Mouse (Mus musculus): ENCODE measurements around the gene Tmem259.

Tmem259 gene

GRCm38 (mm10) chr10:79947502-79947901 is 36.6 kb downstream of the Tmem259 start:
- in situ Hi-C loops (cut with MboI; ENCODE audit: low pct_unique_long_range_greater_than_20kb in 1 of 2, low sequenced_read_pairs in 2 of 2, unreplicated experiment in 1 of 2): no loop called here

GRCm38 (mm10) chr10:79946752-79947322 is 37.3 kb downstream of the Tmem259 start:
- in situ Hi-C loops (cut with MboI; ENCODE audit: low pct_unique_long_range_greater_than_20kb in 1 of 2, low sequenced_read_pairs in 2 of 2, unreplicated experiment in 1 of 2): no loop called here

DNA sequence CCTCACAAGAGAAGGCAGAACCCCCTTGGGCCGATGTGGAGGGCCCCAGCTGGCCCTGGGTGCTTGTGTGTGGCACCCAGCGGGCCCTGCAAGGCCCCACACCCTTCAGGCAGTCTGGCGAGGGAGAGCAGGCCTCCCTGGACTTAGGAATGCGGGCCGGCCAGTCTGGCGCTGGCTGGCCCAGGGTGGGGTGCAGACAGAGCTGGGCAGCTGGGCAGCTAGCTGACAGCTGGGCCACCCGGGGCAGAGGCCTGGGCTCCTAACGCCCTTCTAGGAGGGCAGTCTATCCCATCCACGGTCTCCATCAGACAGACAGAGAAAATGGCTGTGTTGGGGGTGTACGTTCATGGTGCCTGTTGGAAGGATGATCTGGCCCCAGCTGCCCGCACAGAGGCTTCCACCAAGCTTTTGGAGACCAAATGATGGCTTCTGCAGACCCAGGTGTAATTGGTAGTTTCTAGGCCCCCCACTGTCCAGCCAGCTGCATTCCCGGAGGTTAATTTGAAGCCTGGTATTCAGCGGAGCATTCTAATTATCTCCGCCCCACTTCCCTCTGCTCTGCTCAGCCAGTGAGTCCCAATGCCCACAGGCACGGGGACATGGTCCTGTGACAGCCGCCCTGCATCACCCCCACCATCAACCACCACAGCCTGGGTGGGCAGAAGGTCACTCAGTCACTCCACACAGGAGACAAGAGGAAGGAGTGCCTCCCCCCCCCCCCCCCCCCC is 38.5 kb downstream of the Tmem259 start:
- in situ Hi-C loops (cut with MboI; ENCODE audit: low pct_unique_long_range_greater_than_20kb in 1 of 2, low sequenced_read_pairs in 2 of 2, unreplicated experiment in 1 of 2): no loop called here

DNA sequence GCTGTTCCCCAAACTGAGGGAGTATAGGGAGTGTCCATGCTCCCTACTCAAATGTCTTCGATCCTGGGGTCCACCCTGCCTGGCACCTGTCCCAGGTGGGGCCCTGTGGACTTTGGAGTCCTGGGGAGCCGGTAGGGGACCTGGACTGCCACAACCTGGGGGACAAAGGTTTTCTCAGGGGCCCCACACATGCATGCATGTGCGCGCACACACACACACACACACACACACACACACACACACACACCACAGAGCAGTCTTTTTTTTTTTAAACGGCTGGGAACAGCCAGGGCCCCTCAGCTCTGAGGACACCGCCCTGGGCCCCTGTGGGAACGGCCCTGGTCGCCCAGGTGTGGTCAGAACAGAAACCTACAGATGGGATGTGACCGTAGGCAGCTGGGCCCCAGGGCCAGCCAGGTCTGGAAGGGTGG is 40.6 kb downstream of the Tmem259 start:
- in situ Hi-C loops (cut with MboI; ENCODE audit: low pct_unique_long_range_greater_than_20kb in 1 of 2, low sequenced_read_pairs in 2 of 2, unreplicated experiment in 1 of 2): no loop called here

- in situ Hi-C loops (cut with MboI; ENCODE audit: low pct_unique_long_range_greater_than_20kb in 1 of 2, low sequenced_read_pairs in 2 of 2, unreplicated experiment in 1 of 2): no loop called here
These were observed 41.1 kb downstream of the Tmem259 start for GRCm38 (mm10) chr10:79942988-79943387.

DNA sequence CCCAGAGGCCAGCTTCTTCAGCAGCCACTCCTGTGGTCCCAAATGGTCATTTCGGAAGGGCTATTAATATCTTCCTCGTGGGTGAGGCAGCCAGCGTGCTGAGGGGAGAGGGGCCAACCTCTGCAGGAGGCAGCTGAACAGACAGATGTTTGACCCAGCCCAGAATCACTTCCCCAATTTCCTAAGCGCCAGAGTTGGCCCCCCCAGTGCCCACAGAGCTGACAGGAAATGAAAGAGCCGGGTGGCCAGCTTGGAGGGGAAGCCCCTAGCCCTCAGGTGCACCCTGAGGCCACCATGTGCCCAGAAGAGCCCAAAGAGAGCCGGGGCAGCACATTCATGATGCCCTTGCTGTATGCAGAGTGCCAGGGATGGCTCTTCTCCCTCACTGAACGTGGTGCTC is 43.4 kb downstream of the Tmem259 start:
- in situ Hi-C loops (cut with MboI; ENCODE audit: low pct_unique_long_range_greater_than_20kb in 1 of 2, low sequenced_read_pairs in 2 of 2, unreplicated experiment in 1 of 2): no loop called here

- in situ Hi-C loops (cut with MboI; ENCODE audit: low pct_unique_long_range_greater_than_20kb in 1 of 2, low sequenced_read_pairs in 2 of 2, unreplicated experiment in 1 of 2): no loop called here
These were observed 46.2 kb downstream of the Tmem259 start for GRCm38 (mm10) chr10:79937775-79938526.

DNA sequence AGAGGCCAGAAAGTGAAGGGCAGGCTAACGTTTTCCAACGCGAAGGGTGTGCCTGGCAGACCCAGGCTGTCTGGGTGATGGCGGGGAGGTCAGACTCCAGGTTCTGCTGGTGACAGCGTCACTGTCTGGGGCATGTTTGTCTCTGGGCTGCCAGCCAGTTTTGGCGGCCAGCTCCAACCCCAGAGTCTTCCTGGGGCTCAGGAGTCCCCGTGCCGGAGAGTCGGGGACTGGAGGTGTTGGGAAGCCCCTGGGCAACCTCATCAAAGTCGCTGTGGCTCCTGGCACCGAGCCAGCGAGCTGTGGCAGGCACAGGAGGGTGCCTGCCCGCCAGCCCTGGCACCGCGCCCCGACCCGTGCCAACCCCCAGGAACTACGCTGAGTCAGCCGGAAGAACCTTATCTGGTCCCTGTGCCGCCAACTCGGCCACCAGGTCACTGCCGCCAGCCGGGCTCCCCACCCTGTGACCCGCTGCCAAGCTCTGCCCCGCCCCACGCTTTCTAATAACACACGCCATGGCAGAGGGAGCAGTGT is 47.2 kb downstream of the Tmem259 start:
- in situ Hi-C loops (cut with MboI; ENCODE audit: low pct_unique_long_range_greater_than_20kb in 1 of 2, low sequenced_read_pairs in 2 of 2, unreplicated experiment in 1 of 2): no loop called here

DNA sequence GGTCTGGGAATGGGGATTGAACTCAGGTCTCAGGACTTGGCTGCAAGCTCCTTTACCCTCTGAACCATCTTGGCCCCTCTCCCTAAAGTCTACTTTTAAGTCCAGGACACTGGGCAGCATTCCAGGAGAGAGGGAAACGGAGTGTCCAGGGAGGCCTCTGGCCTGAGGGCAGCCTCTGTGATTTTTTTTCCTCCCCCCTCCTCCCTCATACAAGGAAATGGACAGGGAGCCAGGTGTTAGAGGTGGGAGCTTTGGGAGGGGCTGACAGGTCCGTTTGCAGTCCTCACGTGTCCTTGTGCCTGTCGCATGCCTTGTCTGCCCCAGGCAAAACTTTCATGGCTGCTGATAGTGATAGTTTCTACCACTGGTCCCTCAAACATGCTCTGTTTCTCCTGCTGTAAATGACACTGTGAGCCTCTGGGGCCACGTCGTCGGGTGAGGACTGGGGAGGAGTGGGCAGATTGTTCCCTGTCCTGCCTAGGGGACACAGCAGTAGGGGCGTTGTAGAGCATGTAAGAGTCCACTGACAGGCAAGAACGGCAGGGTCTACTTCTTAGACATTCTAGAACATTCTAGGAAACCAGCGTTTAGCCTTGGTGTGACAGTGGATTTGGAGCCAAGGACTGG is 47.7 kb downstream of the Tmem259 start:
- in situ Hi-C loops (cut with MboI; ENCODE audit: low pct_unique_long_range_greater_than_20kb in 1 of 2, low sequenced_read_pairs in 2 of 2, unreplicated experiment in 1 of 2): no loop called here

DNA sequence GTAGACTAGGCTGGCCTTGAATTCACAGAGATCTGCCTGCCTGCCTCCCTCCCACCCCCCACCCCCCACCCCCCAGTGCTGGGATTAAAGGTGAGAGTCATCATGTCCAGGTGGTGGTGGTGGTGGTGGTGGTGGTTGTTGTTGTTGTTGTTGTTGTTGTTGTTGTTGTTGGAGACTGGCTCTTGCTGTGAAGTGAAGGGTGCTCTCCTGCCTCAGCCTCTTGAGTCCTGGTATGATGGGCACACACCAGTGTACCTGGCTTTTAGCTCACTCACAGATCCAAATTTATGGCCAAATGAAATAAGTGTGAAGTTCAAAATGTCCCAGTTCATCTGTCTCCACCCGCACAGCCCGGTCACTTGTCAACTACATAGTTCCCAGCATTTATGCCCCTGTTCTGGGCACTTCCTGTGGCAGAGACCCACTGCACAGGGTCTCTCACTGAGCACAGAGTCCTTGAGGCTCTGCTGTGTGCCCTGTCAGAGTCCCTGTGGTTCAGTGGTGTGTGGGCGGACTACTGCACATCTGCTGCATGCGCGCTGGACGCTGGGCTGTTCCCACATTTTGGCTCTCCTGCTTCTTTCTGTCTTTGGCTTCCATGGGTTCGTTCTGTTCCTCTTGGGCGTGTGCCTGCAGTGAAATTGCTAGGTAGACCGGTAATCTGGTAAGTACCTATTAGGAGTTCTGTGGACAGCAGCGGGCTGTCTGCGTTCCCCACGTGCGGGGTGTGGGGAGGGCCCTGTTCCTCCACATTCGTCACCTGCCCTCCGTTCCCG is 49.1 kb downstream of the Tmem259 start:
- in situ Hi-C loops (cut with MboI; ENCODE audit: low pct_unique_long_range_greater_than_20kb in 1 of 2, low sequenced_read_pairs in 2 of 2, unreplicated experiment in 1 of 2): no loop called here

DNA sequence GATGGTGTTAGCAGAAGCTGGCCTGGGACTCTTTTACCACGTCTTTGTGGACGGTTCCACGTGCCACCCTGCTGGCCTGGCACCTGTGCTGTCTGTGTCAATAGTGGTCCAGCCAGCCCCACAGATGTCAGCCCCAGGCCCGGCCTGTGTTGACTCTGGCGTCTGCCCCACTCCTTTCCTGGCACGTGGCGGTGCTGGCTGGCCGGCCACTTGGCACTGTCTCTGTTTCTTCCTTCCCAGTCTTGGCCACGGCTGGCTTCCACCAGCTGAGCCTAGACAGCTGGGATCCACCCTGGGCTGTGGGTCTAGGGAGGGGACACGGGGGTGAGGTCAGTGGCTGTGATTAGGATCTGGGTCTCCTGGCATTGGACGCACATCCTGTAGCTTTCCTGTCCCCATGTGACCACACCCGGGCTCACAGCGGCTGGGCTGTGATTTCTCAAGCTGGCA is 49.8 kb downstream of the Tmem259 start:
- in situ Hi-C loops (cut with MboI; ENCODE audit: low pct_unique_long_range_greater_than_20kb in 1 of 2, low sequenced_read_pairs in 2 of 2, unreplicated experiment in 1 of 2): no loop called here

DNA sequence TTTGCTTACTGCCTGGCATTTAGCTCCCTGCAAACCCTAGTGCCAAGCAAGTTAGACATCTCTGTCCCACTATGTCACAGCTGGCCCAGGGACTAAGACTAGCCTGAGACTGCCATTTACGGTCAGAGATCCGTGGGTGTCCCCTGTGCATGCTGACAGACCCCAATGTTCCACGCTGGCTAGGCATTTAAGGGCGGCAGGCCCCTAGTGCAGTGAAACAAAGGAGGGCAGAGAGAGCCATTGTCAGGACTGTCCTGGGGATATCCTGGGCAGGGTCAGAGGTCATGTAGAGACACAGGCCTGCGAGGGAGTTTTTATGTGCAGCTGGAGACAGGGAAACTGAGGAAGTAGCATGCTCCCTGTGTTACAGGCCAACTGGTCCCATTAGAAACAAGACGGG is 50.3 kb downstream of the Tmem259 start:
- in situ Hi-C loops (cut with MboI; ENCODE audit: low pct_unique_long_range_greater_than_20kb in 1 of 2, low sequenced_read_pairs in 2 of 2, unreplicated experiment in 1 of 2): no loop called here

- in situ Hi-C loops (cut with MboI; ENCODE audit: low pct_unique_long_range_greater_than_20kb in 1 of 2, low sequenced_read_pairs in 2 of 2, unreplicated experiment in 1 of 2): no loop called here
These were observed 50.9 kb downstream of the Tmem259 start for GRCm38 (mm10) chr10:79933145-79933679.

DNA sequence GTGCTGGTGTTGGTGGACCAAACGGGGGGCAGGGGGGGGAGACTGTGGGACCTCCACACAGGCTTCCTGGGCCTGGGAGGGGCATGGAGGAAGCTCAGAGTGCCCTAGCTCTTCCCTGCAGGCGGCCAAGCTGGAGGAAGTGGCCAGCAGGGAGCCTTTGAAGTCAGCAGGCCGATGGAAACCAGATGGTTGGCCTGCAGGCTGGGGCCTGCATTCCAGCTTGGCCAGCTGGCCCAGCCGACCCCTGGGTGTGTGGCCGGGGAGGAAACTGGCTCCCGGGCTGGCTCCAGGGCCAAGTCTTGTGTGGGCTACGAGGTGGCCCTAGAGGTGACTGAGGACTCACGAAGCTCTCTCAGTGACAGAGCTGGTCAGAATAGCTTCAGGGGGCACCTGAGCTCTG is 51.4 kb downstream of the Tmem259 start:
- in situ Hi-C loops (cut with MboI; ENCODE audit: low pct_unique_long_range_greater_than_20kb in 1 of 2, low sequenced_read_pairs in 2 of 2, unreplicated experiment in 1 of 2): no loop called here

GRCm38 (mm10) chr10:79931797-79932196 is 52.3 kb downstream of the Tmem259 start:
- in situ Hi-C loops (cut with MboI; ENCODE audit: low pct_unique_long_range_greater_than_20kb in 1 of 2, low sequenced_read_pairs in 2 of 2, unreplicated experiment in 1 of 2): no loop called here

GRCm38 (mm10) chr10:79930826-79931186 is 53.3 kb downstream of the Tmem259 start:
- in situ Hi-C loops (cut with MboI; ENCODE audit: low pct_unique_long_range_greater_than_20kb in 1 of 2, low sequenced_read_pairs in 2 of 2, unreplicated experiment in 1 of 2): no loop called here

DNA sequence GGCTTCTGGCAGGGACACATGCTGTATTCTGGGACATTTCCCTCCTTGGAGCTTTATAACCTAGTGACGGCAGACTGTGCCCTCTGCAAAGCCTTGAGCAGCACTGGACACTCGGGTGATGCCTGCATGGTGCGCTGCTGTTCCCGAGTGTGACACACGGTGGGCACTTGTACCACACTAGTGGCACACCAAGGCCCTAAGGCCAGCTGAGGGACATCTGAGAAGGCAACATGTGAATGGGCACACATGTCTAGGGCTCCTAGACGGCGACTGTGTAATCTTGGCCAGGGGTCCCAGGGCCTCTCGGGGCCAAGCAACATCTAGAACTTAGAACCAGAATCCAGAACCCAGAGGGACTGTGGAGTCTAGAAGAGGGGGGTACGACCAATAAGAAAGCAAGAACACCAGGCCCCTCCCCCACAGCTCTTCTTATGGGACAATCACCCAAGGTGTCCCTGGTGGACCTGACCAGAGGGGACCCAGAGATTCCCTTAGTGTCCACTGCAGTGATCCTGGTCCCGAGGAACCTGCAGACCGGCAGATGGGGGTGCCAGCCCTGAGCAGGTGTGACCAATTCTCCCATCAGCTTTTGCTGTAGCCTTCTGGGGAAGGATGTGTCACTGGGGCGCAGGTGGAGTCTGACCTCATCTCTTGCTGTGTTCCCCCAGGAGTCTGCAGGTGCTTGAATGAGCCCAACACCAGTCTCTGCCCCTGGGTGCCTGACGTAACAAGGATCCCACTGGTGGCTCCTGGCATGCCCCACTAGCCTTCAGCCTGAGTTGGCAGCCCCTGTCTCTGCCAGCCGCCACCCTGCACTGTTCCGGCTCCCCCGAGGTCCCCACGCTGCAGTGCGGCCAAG is 53.9 kb downstream of the Tmem259 start:
- in situ Hi-C loops (cut with MboI; ENCODE audit: low pct_unique_long_range_greater_than_20kb in 1 of 2, low sequenced_read_pairs in 2 of 2, unreplicated experiment in 1 of 2): loop anchor here (5.0 to 10.0 kb wide), 2 partner anchors 48 to 95 kb away; no protein-coding TSS in a partner anchor
